Mouse (Mus musculus) CD4-positive, CD25-positive, alpha-beta regulatory T cell, adult 9 weeks (primary cell): Measurements from ENCODE around the gene Tepp. TPM values are rescaled to one million over a fixed set of nuclear protein-coding genes. Genes with fewer than 3 reads are reported as not detected.

Experiments
- polyA plus RNA-seq: library from polyadenylated mRNA; unstranded; fragments of 100-300 nt; shearing (Covaris generic); gene quantifications from one replicate; pipeline ENCODE4 v1.2.1, GENCODE M21; 2017

Tepp gene
- not detected for polyA plus RNA-seq

GRCm38 (mm10) chr8:95310342-95310970, at the start of gene Tepp:
Gene Tepp (plus strand): TSS chr8:95310566.

GRCm38 (mm10) chr8:95306431-95306830, 3.9 kb upstream of the Tepp start, which contains the start of gene Cngb1:
Gene Cngb1 (minus strand): TSS chr8:95306585.

GRCm38 (mm10) chr8:95331720-95332436, 21.5 kb downstream of the Tepp start, which contains the start of the genes Zfp319 and Usb1:
Gene Zfp319 (minus strand): TSS chr8:95331950.
Gene Usb1 (plus strand): TSS chr8:95332284.

GRCm38 (mm10) chr8:95352151-95352870, 41.9 kb downstream of the Tepp start, which contains the start of gene Mmp15:
Gene Mmp15 (plus strand): TSS chr8:95352268.

Other genes with a start within 250 kb of the Tepp start
- 22.2 TPM for gene Katnb1, start 229.4 kb upstream of the Tepp start, polyA plus RNA-seq
- gene Kifc3, start 107.8 kb upstream of the Tepp start, polyA plus RNA-seq, result 0.51 TPM
- not detected for gene Cngb1, start 4.0 kb upstream of the Tepp start, polyA plus RNA-seq
- gene Zfp319, start 21.4 kb downstream of the Tepp start, polyA plus RNA-seq, result 5.0 TPM
- gene Usb1, start 21.7 kb downstream of the Tepp start, polyA plus RNA-seq, result 82.2 TPM
- gene Mmp15, start 41.7 kb downstream of the Tepp start, polyA plus RNA-seq, result 1.9 TPM
- gene Cfap20, start 124.3 kb downstream of the Tepp start, polyA plus RNA-seq, result 33.1 TPM
- gene Csnk2a2, start 179.5 kb downstream of the Tepp start, polyA plus RNA-seq, result 4.5 TPM
- gene Ccdc113, start 223.5 kb downstream of the Tepp start, polyA plus RNA-seq, result not detected